ENCODE assay signal across 28 mouse cellular contexts in the genomic region with DNA sequence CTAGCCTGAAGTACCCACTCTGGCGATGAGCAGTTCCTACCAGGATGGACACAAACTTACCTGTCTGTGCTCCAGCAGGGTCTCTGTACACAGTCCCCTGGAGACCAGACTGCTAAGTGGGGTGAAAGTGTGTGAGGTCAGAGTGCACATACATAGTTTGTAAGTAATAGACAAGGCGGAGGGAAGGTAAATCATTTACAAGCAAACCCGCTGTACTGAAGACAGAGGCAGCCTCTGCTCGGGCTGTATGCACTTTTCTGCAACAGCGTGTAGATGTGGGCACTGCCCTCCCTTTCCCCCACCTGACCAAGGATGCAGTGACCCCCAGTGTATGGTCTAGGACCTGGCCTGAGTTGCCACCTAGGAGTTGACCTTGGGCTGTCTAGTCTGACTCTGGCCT. TPM values are rescaled to one million over a fixed set of nuclear protein-coding genes. Genes with fewer than 3 reads are reported as not detected.
A peak's percentile ranks its signal among the peaks of the same experiment; 100 is the strongest.
DNase-seq lines count a peak whose midpoint lies in the region; ATAC-seq and TF ChIP-seq lines count a peak whose summit lies in the region.
"Had no signal": no experiment of that assay in that cellular context is flagged by ENCODE, and none has a peak within 500 bp of the region (broad histone marks: within the 10 kb centered on the region; RNA-seq: fewer than 3 reads in every experiment).

No protein-coding gene starts in this region.

- H3K9ac ChIP-seq in hindbrain, embryonic 16.5 days (ENCODE audit: low read depth, low read length) = no peak overlapping the region
- no peak overlapping the region for H3K9ac ChIP-seq in intestine, postnatal 0 days (ENCODE audit: low read depth, low read length)
- no peak overlapping the region for H3K9ac ChIP-seq in kidney, embryonic 15.5 days
- H3K9ac ChIP-seq: embryonic facial prominence, embryonic 15.5 days; forebrain, postnatal 0 days; hindbrain, embryonic 12.5 days; limb, embryonic 13.5 days; lung, embryonic 15.5 days; midbrain, embryonic 12.5 days had no signal

- no peak overlapping the region for H3K4me2 ChIP-seq in hindbrain, embryonic 16.5 days (ENCODE audit: low read length)
- H3K4me2 ChIP-seq in intestine, postnatal 0 days (replicated peaks; ENCODE audit: low read depth) = peak overlapping the region; percentile 51
- H3K4me2 ChIP-seq in kidney, embryonic 15.5 days = no peak overlapping the region
- H3K4me2 ChIP-seq: embryonic facial prominence, embryonic 15.5 days; heart, embryonic 11.5 days; hindbrain, embryonic 12.5 days; limb, embryonic 13.5 days; lung, embryonic 15.5 days; midbrain, embryonic 12.5 days had no signal

- intact Hi-C loops in left cerebral cortex, postnatal 25 days (cut with DNase I) = no loop called here

- H3K4me1 ChIP-seq in hindbrain, embryonic 16.5 days (ENCODE audit: control insufficient read depth, insufficient read depth, low read depth, low read length) = no peaks in the 10 kb centered on the region
- H3K4me1 ChIP-seq in hindbrain, embryonic 10.5 days (replicated peaks) = peaks cover 30% of the 10 kb centered on the region
- peaks cover 2% of the 10 kb centered on the region for H3K4me1 ChIP-seq in intestine, postnatal 0 days (replicated peaks; ENCODE audit: control insufficient read depth, insufficient read depth, low read length)
- H3K4me1 ChIP-seq in kidney, embryonic 15.5 days = peaks cover 28% of the 10 kb centered on the region

- H3K9me3 ChIP-seq in hindbrain, embryonic 16.5 days (ENCODE audit: control insufficient read depth, low read length) = no peaks in the 10 kb centered on the region
- H3K9me3 ChIP-seq in hindbrain, embryonic 10.5 days = no peaks in the 10 kb centered on the region
- no peaks in the 10 kb centered on the region for H3K9me3 ChIP-seq in intestine, postnatal 0 days (ENCODE audit: control insufficient read depth)
- no peaks in the 10 kb centered on the region for H3K9me3 ChIP-seq in kidney, embryonic 15.5 days (replicated peaks)
- H3K9me3 ChIP-seq: embryonic facial prominence, embryonic 15.5 days; hindbrain, embryonic 12.5 days; limb, embryonic 13.5 days; lung, embryonic 15.5 days; midbrain, embryonic 12.5 days had no signal

- H3K36me3 ChIP-seq in hindbrain, embryonic 16.5 days (ENCODE audit: control insufficient read depth, insufficient read depth, low read length) = no peaks in the 10 kb centered on the region
- H3K36me3 ChIP-seq in hindbrain, embryonic 10.5 days = no peaks in the 10 kb centered on the region
- no peaks in the 10 kb centered on the region for H3K36me3 ChIP-seq in intestine, postnatal 0 days (ENCODE audit: control insufficient read depth, insufficient read depth)
- no peaks in the 10 kb centered on the region for H3K36me3 ChIP-seq in kidney, embryonic 15.5 days
- H3K36me3 ChIP-seq: embryonic facial prominence, embryonic 15.5 days; hindbrain, embryonic 12.5 days; limb, embryonic 13.5 days; lung, embryonic 15.5 days; midbrain, embryonic 12.5 days had no signal

- no peak for TF ChIP-seq CTCF in intestine, postnatal 0 days (IDR thresholded peaks at IDR 0.05; ENCODE audit: low read depth)

- WGBS in hindbrain, embryonic 16.5 days = 57% methylated on average over 5 of the region's 5 CpGs
- WGBS in hindbrain, embryonic 10.5 days = 57% methylated on average over 5 of the region's 5 CpGs
- WGBS in intestine, postnatal 0 days = 33% methylated on average over 5 of the region's 5 CpGs
- 61% methylated on average over 5 of the region's 5 CpGs for WGBS in kidney, embryonic 15.5 days

- H3K27ac ChIP-seq in hindbrain, embryonic 16.5 days (ENCODE audit: low read depth, low read length) = no peak overlapping the region
- no peak overlapping the region for H3K27ac ChIP-seq in hindbrain, embryonic 10.5 days
- H3K27ac ChIP-seq in intestine, postnatal 0 days (ENCODE audit: low read depth, low read length) = no peak overlapping the region
- H3K27ac ChIP-seq in kidney, embryonic 15.5 days = no peak overlapping the region
- H3K27ac ChIP-seq: embryonic facial prominence, embryonic 15.5 days; hindbrain, embryonic 12.5 days; limb, embryonic 13.5 days; lung, embryonic 15.5 days; midbrain, embryonic 12.5 days had no signal

- no peaks in the 10 kb centered on the region for H3K27me3 ChIP-seq in hindbrain, embryonic 16.5 days (replicated peaks; ENCODE audit: control insufficient read depth, insufficient read depth, low read length)
- H3K27me3 ChIP-seq in hindbrain, embryonic 10.5 days (ENCODE audit: insufficient read depth, poor library complexity, severe bottlenecking) = peaks cover 50% of the 10 kb centered on the region
- no peaks in the 10 kb centered on the region for H3K27me3 ChIP-seq in intestine, postnatal 0 days (replicated peaks; ENCODE audit: control insufficient read depth, insufficient read depth, low read length)
- peaks cover 12% of the 10 kb centered on the region for H3K27me3 ChIP-seq in kidney, embryonic 15.5 days
- H3K27me3 ChIP-seq: CH12.LX; lung, embryonic 15.5 days had no signal

- ATAC-seq in hindbrain, embryonic 16.5 days = 0 out of 2 replicates have a peak, but pooled peaks have one; percentile 45
- ATAC-seq in intestine, postnatal 0 days = peak; percentile 51; the same call in 1 of the 2 replicates
- peak; percentile 62 for ATAC-seq in kidney, embryonic 15.5 days (replicated peaks; ENCODE audit: low FRiP score)
- ATAC-seq: forebrain, postnatal 0 days; inflammation-experienced regulatory T-cells, adult 6 months had no signal

- no peak overlapping the region for H3K4me3 ChIP-seq in hindbrain, embryonic 16.5 days (ENCODE audit: low read length)
- H3K4me3 ChIP-seq in hindbrain, embryonic 10.5 days = no peak overlapping the region
- H3K4me3 ChIP-seq in intestine, postnatal 0 days (ENCODE audit: low read depth, low read length) = no peak overlapping the region
- H3K4me3 ChIP-seq in kidney, embryonic 15.5 days (replicated peaks) = no peak overlapping the region
- H3K4me3 ChIP-seq: embryonic facial prominence, embryonic 15.5 days; hindbrain, embryonic 12.5 days; limb, embryonic 13.5 days; lung, embryonic 15.5 days; midbrain, embryonic 12.5 days had no signal

- DNase-seq in hindbrain, embryonic 10.5 days (ENCODE audit: low spot score) = no peak
- peak; percentile 19 to 45 for DNase-seq in kidney, postnatal 4 days
- DNase-seq in left cerebral cortex, postnatal 25 days (ENCODE audit: low spot score in 2 of 2) = no peak
- no peak for DNase-seq in B cell, adult 2 months
- no peak for DNase-seq in cerebellum, adult 9-11 months
- DNase-seq: adrenal gland, postnatal 36 days; cerebellum, adult 11-12 months; cerebellum, postnatal 25 days; forebrain, postnatal 0 days; heart, postnatal 10 days; right cerebral cortex, adult 18-20 months; thymus, postnatal 36 days had no signal

RNA-seq across cellular contexts. Expression of gene T, which starts 20.6 kb away (rescaled TPM):
- polyA plus RNA-seq in hindbrain, embryonic 16.5 days (2015; fragmentation: Nextera tagmentation; extraction: Ambion mirVana) = 0.25 and 0.35 TPM in 2 replicates
- polyA plus RNA-seq in hindbrain, embryonic 10.5 days (2016; fragmentation: Nextera tagmentation; extraction: Ambion mirVana) = 0.54 and 1.2 TPM in 2 replicates
- 0.12 TPM in 1 of 2 replicates, not detected in the other for polyA plus RNA-seq in intestine, postnatal 0 days (2015; fragmentation: Nextera tagmentation; extraction: Ambion mirVana)
- 0.19 and 0.42 TPM in 2 replicates for polyA plus RNA-seq in kidney, embryonic 15.5 days (2015; fragmentation: Nextera tagmentation; extraction: Ambion mirVana)
- total RNA-seq in left cerebral cortex, postnatal 25 days (2021) = not detected
- total RNA-seq: adrenal gland, postnatal 36 days; heart, postnatal 10 days; left cerebral cortex, adult 8-10 months; MEL; monocyte, adult 5-6 weeks had no signal
- polyA plus RNA-seq: inflammation-experienced regulatory T-cells, adult 6 months; small intestine, adult 2 months had no signal

RNA-seq across cellular contexts. Expression of gene T2, which starts 57.9 kb away (rescaled TPM):
- polyA plus RNA-seq in hindbrain, embryonic 16.5 days (2015; fragmentation: Nextera tagmentation; extraction: Ambion mirVana) = 0.72 and 0.99 TPM in 2 replicates
- 0.42 and 0.82 TPM in 2 replicates for polyA plus RNA-seq in hindbrain, embryonic 10.5 days (2016; fragmentation: Nextera tagmentation; extraction: Ambion mirVana)
- 0.10 TPM in 1 of 2 replicates, not detected in the other for polyA plus RNA-seq in intestine, postnatal 0 days (2015; fragmentation: Nextera tagmentation; extraction: Ambion mirVana)
- 0.26 and 0.66 TPM in 2 replicates for polyA plus RNA-seq in kidney, embryonic 15.5 days (2015; fragmentation: Nextera tagmentation; extraction: Ambion mirVana)
- total RNA-seq in left cerebral cortex, postnatal 25 days (2021) = under 1 TPM; 0.41 to 0.55 TPM
- total RNA-seq: adrenal gland, postnatal 36 days; CH12.LX; gastrocnemius, postnatal 4 days; MEL; monocyte, adult 5-6 weeks had no signal

Comparison
In these comparisons a context has a peak if more than half of its experiments do, and no peak if none do; other contexts are left out.
1. DNase-seq: peak in kidney, postnatal 4 days (2 of 2); none in hindbrain, embryonic 10.5 days (single experiment), left cerebral cortex, postnatal 25 days (0 of 2), B cell, adult 2 months (0 of 2) and cerebellum, adult 9-11 months (single experiment).
2. Peak in every context shown above with its lines, with median percentiles within 50 percentile points of each other: ATAC-seq.